ENCODE assay signal across 10 mouse cellular contexts in the genomic region with DNA sequence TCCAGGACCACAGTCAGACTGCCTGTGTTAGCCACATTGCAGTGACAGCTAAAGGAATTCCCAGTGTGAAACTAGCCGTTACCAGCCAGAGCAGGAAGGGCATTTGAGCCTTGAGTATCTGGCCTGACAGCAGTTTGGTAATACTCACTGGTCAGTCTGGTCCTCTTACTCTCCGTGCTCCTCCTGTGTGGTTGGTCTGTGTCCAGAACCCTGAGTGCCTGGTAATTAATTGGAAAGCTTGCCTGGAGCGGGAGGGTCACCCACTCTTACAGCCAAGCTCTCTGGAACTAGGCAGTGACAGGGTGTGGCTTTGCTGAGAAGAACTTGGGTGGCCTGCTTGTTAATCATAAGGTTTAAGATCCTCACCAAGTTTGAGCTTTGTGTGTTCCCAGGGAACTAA. TPM values are rescaled to one million over a fixed set of nuclear protein-coding genes. Genes with fewer than 3 reads are reported as not detected.
A peak's percentile ranks its signal among the peaks of the same experiment; 100 is the strongest.
DNase-seq lines count a peak whose midpoint lies in the region; ATAC-seq and TF ChIP-seq lines count a peak whose summit lies in the region.
"Had no signal": no experiment of that assay in that cellular context is flagged by ENCODE, and none has a peak within 500 bp of the region (broad histone marks: within the 10 kb centered on the region; RNA-seq: fewer than 3 reads in every experiment).

No protein-coding gene starts in this region.

- no peak for TF ChIP-seq EP300 in lung, postnatal 0 days (IDR thresholded peaks at IDR 0.05)

- H3K36me3 ChIP-seq in lung, postnatal 0 days (ENCODE audit: insufficient read depth, low read length) = no peaks in the 10 kb centered on the region

- H3K27me3 ChIP-seq in lung, postnatal 0 days (replicated peaks; ENCODE audit: insufficient read depth, low read length) = no peaks in the 10 kb centered on the region
- H3K27me3 ChIP-seq: megakaryocyte, embryonic 14.5 days had no signal

- H3K4me2 ChIP-seq in lung, postnatal 0 days (replicated peaks; ENCODE audit: low read depth, low read length) = no peak overlapping the region

- 34% methylated on average over 3 of the region's 3 CpGs for WGBS in lung, postnatal 0 days

- no peaks in the 10 kb centered on the region for H3K9me3 ChIP-seq in lung, postnatal 0 days (ENCODE audit: low read length)
- H3K9me3 ChIP-seq: megakaryocyte, embryonic 14.5 days had no signal

- TF ChIP-seq CTCF in lung, postnatal 0 days (IDR thresholded peaks at IDR 0.05) = no peak

- no peak overlapping the region for H3K27ac ChIP-seq in lung, postnatal 0 days (ENCODE audit: low read length)

- intact Hi-C loops in heart, postnatal 25 days (cut with DNase I) = no loop called here

- peaks cover 5% of the 10 kb centered on the region; the same call in 1 of the 2 replicates for H3K4me1 ChIP-seq in lung, postnatal 0 days (ENCODE audit: insufficient read depth, low read depth, low read length)

- ATAC-seq in cerebellum, adult (ENCODE audit: insufficient number of reproducible peaks, low FRiP score, low TSS enrichment) = peak; percentile 79
- peak; percentile 48 for ATAC-seq in lung, postnatal 0 days
- ATAC-seq in activated CD4-positive, CD25-positive, alpha-beta regulatory T cell, adult 4 months = no peak
- ATAC-seq: forebrain, embryonic 16.5 days had no signal

- H3K9ac ChIP-seq in lung, postnatal 0 days (replicated peaks; ENCODE audit: low read depth) = no peak overlapping the region

- no peak for DNase-seq in cerebellum, postnatal 4 days (ENCODE audit: low spot score in 2 of 2)
- peak; percentile 55 for DNase-seq in cerebellum, adult 11-12 months
- DNase-seq in heart, postnatal 25 days (ENCODE audit: low spot score) = peak; percentile 13
- peak; percentile 50 for DNase-seq in lung, postnatal 0 days (ENCODE audit: low spot score)
- no peak for DNase-seq in layer of hippocampus, postnatal 36 days
- no peak for DNase-seq in right cerebral cortex, postnatal 4 days

- no peak overlapping the region for H3K4me3 ChIP-seq in lung, postnatal 0 days (ENCODE audit: low read depth, low read length)
- H3K4me3 ChIP-seq: megakaryocyte, embryonic 14.5 days had no signal

RNA-seq across cellular contexts. Expression of a gene that starts 57.5 kb away (rescaled TPM):
- total RNA-seq in heart, postnatal 25 days (2021) = 1 to 10 TPM; 2.9 to 5.1 TPM
- polyA plus RNA-seq in lung, postnatal 0 days (2015; fragmentation: Nextera tagmentation; extraction: Ambion mirVana) = 4.2 and 6.5 TPM in 2 replicates
- 10 to 100 TPM in 1 of 2 experiments, 1 to 10 TPM in 1; 7.5 to 11.6 TPM for polyA plus RNA-seq in activated CD4-positive, CD25-positive, alpha-beta regulatory T cell, adult 4 months (2017; shearing (Covaris generic))
- total RNA-seq in layer of hippocampus, postnatal 36 days (2021) = 1 to 10 TPM; 6.2 to 9.1 TPM

Comparison
In these comparisons a context has a peak if more than half of its experiments do, and no peak if none do; other contexts are left out.
1. DNase-seq: peak in cerebellum, adult 11-12 months (single experiment), heart, postnatal 25 days (single experiment) and lung, postnatal 0 days (single experiment); none in cerebellum, postnatal 4 days (0 of 2), layer of hippocampus, postnatal 36 days (0 of 2) and right cerebral cortex, postnatal 4 days (single experiment).